Mouse (Mus musculus) midbrain, embryonic 12.5 days (tissue): ENCODE results near the gene Glmp. TPM values are rescaled to one million over a fixed set of nuclear protein-coding genes. Genes with fewer than 3 reads are reported as not detected.
A peak's percentile ranks its signal among the peaks of the same experiment; 100 is the strongest.
"Not testable (repeated sequence)": the region's sequence is repeated elsewhere in the genome, so short reads cannot be mapped to it uniquely, and the experiment has no call there.

Experiments used
- ATAC-seq: fragments of 200-750 bp; cut with Nextera tagmentation; 2 replicates; pipeline ENCODE4 v1.8.0; 2017; ENCODE audit warnings: low read depth, moderate TSS enrichment, moderate library complexity; ENCODE audit not compliant: low FRiP score
- H3K27ac ChIP-seq: fragments of 300-500 bp; sonication (generic); replicated peaks from 2 replicates; pipeline ENCODE4 v1.5.1; 2016; ENCODE audit warnings: mild to moderate bottlenecking
- H3K27me3 ChIP-seq: fragments of 300-500 bp; sonication (generic); 2 replicates; pipeline ENCODE4 v1.6.1; 2016; ENCODE audit warnings: mild to moderate bottlenecking
- H3K36me3 ChIP-seq: fragments of 300-500 bp; sonication (generic); 2 replicates; pipeline ENCODE4 v1.6.1; 2016
- H3K4me1 ChIP-seq: fragments of 300-500 bp; sonication (generic); 2 replicates; pipeline ENCODE4 v1.6.1; 2016
- H3K4me2 ChIP-seq: fragments of 300-500 bp; sonication (generic); replicated peaks from 2 replicates; pipeline ENCODE4 v1.6.1; 2016; ENCODE audit warnings: mild to moderate bottlenecking, moderate library complexity
- H3K4me3 ChIP-seq: fragments of 300-500 bp; sonication (generic); 2 replicates; pipeline ENCODE4 v1.5.1; 2016; ENCODE audit warnings: mild to moderate bottlenecking
- H3K9ac ChIP-seq: fragments of 300-500 bp; sonication (generic); replicated peaks from 2 replicates; pipeline ENCODE4 v1.6.1; 2016; ENCODE audit warnings: mild to moderate bottlenecking, moderate library complexity
- H3K9me3 ChIP-seq: fragments of 300-500 bp; sonication (generic); 2 replicates; pipeline ENCODE4 v1.6.1; 2016; ENCODE audit warnings: mild to moderate bottlenecking
- WGBS: fragments of 180-500 bp; shearing (Covaris S2); methylation state at CpG from one replicate; pipeline ENCODE4 v1.1.7; 2016; 5-methylcytosine and 5-hydroxymethylcytosine counted together
- polyA plus RNA-seq: library from polyadenylated mRNA; unstranded; fragments of >200 nt; fragmentation: Nextera tagmentation; extraction: Ambion mirVana; gene quantifications from 2 replicates; pipeline ENCODE4 v1.2.1, GENCODE M21; 2016

The Glmp gene
- polyA plus RNA-seq, 1 experiment from 2014 or later, result 128 TPM

DNA sequence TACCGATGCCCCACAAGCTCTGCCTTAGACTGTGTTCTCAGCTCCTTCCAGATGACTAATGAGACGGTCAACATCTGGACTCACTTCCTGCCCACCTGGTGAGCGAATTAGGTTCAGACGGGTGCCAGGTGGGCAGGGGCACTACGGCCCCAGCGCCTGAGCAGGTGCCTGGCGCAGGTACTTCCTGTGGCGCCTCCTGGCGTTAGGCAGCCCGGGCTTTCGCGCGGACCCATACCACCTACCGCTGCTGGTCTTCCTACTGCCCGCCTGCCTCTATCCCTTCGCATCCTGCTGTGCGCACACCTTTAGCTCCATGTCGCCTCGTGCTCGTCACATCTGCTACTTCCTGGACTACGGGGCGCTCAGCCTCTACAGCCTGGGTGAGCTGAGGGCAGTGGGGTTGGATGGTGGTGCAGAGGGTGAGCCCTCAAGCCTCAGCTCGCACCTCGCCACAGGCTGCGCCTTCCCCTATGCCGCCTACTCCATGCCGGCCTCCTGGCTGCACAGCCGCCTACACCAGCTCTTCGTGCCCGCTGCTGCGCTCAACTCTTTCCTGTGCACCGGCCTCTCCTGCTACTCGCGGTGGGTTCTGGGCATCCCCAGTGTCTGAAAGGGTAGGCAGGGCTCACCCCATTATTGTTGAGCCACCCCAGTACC lies 41.0 kb downstream of the Glmp start:
- H3K4me1 ChIP-seq, result peaks cover 3% of the 10 kb centered on the region; the same call in 1 of the 2 replicates
- no peak overlapping the region for H3K27ac ChIP-seq
- peaks cover 32% of the 10 kb centered on the region for H3K27me3 ChIP-seq
- WGBS, result 35% methylated on average over 34 of the region's 34 CpGs
- H3K9ac ChIP-seq, result no peak overlapping the region
- H3K4me3 ChIP-seq, result no peak overlapping the region
- peaks cover 8% of the 10 kb centered on the region; the same call in 1 of the 2 replicates for H3K9me3 ChIP-seq
- ATAC-seq, result no peak
- peaks cover 23% of the 10 kb centered on the region for H3K36me3 ChIP-seq
- 0 out of 2 replicates have a peak overlapping the region, but pooled peaks have one; percentile 11 for H3K4me2 ChIP-seq

GRCm38 (mm10) chr3:88366830-88367428 lies 42.1 kb downstream of the Glmp start:
- ATAC-seq, result peak; percentile 85
- Histone ChIP-seq H3K27me3 (peaks cover 32% of the 10 kb centered on the region), H3K4me3 (peak overlapping the region; percentile 21), H3K36me3 (peaks cover 12% of the 10 kb centered on the region), H3K4me2 (peak overlapping the region; percentile 42)
- H3K9ac ChIP-seq, H3K27ac ChIP-seq, H3K9me3 ChIP-seq, H3K4me1 ChIP-seq: not testable (repeated sequence)
- under 1% methylated on average over 18 of the region's 22 CpGs for WGBS

GRCm38 (mm10) chr3:88367517-88367916 lies 42.7 kb downstream of the Glmp start:
- H3K9ac ChIP-seq, H3K36me3 ChIP-seq, H3K9me3 ChIP-seq, H3K4me3 ChIP-seq, H3K4me1 ChIP-seq, H3K27ac ChIP-seq, H3K4me2 ChIP-seq: not testable (repeated sequence)
- ATAC-seq, result peak; percentile 24
- WGBS, result 39% methylated on average over 3 of the region's 7 CpGs
- H3K27me3 ChIP-seq, result peaks cover 32% of the 10 kb centered on the region

GRCm38 (mm10) chr3:88368511-88368910 lies 43.7 kb downstream of the Glmp start:
- H3K27ac ChIP-seq, H3K4me1 ChIP-seq, H3K36me3 ChIP-seq, H3K4me2 ChIP-seq, H3K4me3 ChIP-seq, ATAC-seq, H3K9me3 ChIP-seq, H3K9ac ChIP-seq: not testable (repeated sequence)
- H3K27me3 ChIP-seq, result peaks cover 30% of the 10 kb centered on the region
- 90% methylated on average over 7 of the region's 7 CpGs for WGBS

DNA sequence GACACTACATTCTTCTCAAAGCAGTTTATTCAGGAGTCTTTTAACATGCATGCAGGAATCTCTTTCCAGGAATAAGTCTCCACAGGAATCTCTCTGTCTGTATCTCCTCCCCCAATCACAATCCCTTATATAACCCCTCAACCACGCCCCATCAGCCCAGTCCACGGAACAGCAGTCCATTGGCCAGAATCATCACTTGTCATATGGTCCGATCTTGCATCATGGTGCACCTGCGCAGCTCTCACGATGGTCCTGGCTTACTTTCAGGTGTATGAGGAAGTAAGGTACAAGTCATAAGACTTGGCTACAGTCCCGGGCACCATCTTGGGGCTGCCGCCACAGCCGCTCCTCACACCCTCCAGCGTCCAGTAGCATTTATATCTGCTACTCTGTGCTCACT lies 47.8 kb downstream of the Glmp start, which contains the start of gene Bglap3:
Bglap3 (minus strand) TSS at position 101 of the 400 bp plus-strand sequence.
- H3K4me1 ChIP-seq, H3K9ac ChIP-seq, ATAC-seq, H3K27ac ChIP-seq, H3K36me3 ChIP-seq, H3K4me3 ChIP-seq, H3K9me3 ChIP-seq, H3K4me2 ChIP-seq, H3K27me3 ChIP-seq: not testable (repeated sequence)
- 95% methylated on average over 9 of the region's 9 CpGs for WGBS

GRCm38 (mm10) chr3:88375750-88376626 lies 51.2 kb downstream of the Glmp start:
- H3K36me3 ChIP-seq, H3K9me3 ChIP-seq, H3K4me1 ChIP-seq, H3K9ac ChIP-seq, H3K27me3 ChIP-seq, H3K4me3 ChIP-seq: not testable (repeated sequence)
- H3K27ac ChIP-seq, result 0 out of 2 replicates have a peak overlapping the region, but pooled peaks have one; percentile 4
- H3K4me2 ChIP-seq, result peak overlapping the region; percentile 29
- WGBS, result 9% methylated on average over 19 of the region's 19 CpGs
- ATAC-seq, result peak; percentile 90

GRCm38 (mm10) chr3:88376644-88377043 lies 51.8 kb downstream of the Glmp start:
- H3K27me3 ChIP-seq, H3K9ac ChIP-seq, H3K4me3 ChIP-seq, H3K9me3 ChIP-seq, H3K4me1 ChIP-seq, H3K36me3 ChIP-seq, ATAC-seq: not testable (repeated sequence)
- 31% methylated on average over 7 of the region's 7 CpGs for WGBS
- Histone ChIP-seq H3K27ac (0 out of 2 replicates have a peak overlapping the region, but pooled peaks have one; percentile 4), H3K4me2 (peak overlapping the region; percentile 29; the same call in 1 of the 2 replicates)

DNA sequence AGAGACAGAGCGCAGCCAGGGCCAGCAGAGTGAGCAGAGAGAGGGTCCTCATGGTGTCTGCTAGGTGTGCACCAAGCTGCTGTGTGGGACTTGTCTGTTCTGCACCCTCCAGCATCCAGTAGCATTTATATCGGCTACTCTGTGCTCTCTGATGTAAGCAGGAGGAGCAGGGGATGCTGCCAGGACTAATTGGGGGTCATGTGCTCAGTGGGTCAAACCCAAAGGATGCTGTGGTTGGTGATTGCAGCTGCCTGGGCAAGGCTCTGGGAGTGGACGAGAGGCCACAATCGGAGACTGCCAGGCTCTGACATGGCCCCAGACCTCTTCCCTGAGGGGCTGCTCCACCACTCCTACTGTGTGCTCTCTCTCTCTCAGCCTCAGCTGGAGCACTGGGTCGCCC lies 53.8 kb downstream of the Glmp start, which contains the start of gene Bglap2:
Bglap2 (minus strand) TSS at position 101 of the 400 bp plus-strand sequence.
- H3K27me3 ChIP-seq, H3K9me3 ChIP-seq, H3K9ac ChIP-seq, H3K4me2 ChIP-seq, H3K4me3 ChIP-seq, H3K27ac ChIP-seq, ATAC-seq, H3K36me3 ChIP-seq: not testable (repeated sequence)
- WGBS, result 83% methylated on average over 5 of the region's 5 CpGs
- peaks cover 12% of the 10 kb centered on the region; the same call in 1 of the 2 replicates for H3K4me1 ChIP-seq

Other genes starting within 250 kb of the Glmp start
- gene Ttc24, start 246.7 kb upstream of the Glmp start, polyA plus RNA-seq, result not detected in 2 replicates
- 20.7 and 20.8 TPM in 2 replicates for gene Iqgap3, start 243.1 kb upstream of the Glmp start, polyA plus RNA-seq
- 15.1 and 17.6 TPM in 2 replicates for gene Mef2d, start 182.7 kb upstream of the Glmp start, polyA plus RNA-seq
- gene Rhbg, start 70.3 kb upstream of the Glmp start, polyA plus RNA-seq, result 0.26 TPM in 1 of 2 replicates, not detected in the other
- gene Gm38392, start 37.8 kb upstream of the Glmp start, polyA plus RNA-seq, result not detected in 2 replicates
- 10.9 and 12.8 TPM in 2 replicates for gene Tsacc, start 28.0 kb upstream of the Glmp start, polyA plus RNA-seq
- gene Cct3, start 27.9 kb upstream of the Glmp start, polyA plus RNA-seq, result 606 and 646 TPM in 2 replicates
- 1.9 and 2.3 TPM in 2 replicates for gene Tmem79, start 11.1 kb downstream of the Glmp start, polyA plus RNA-seq
- gene Smg5, start 11.2 kb downstream of the Glmp start, polyA plus RNA-seq, result 94.1 and 101 TPM in 2 replicates
- gene Paqr6, start 39.6 kb downstream of the Glmp start, polyA plus RNA-seq, result 0.82 and 0.89 TPM in 2 replicates
- 0.10 TPM in 1 of 2 replicates, not detected in the other for gene Bglap3, start 47.7 kb downstream of the Glmp start, polyA plus RNA-seq
- gene Bglap2, start 53.7 kb downstream of the Glmp start, polyA plus RNA-seq, result not detected in 2 replicates
- gene Bglap, start 59.4 kb downstream of the Glmp start, polyA plus RNA-seq, result not detected in 2 replicates
- 100.0 and 101 TPM in 2 replicates for gene Pmf1, start 85.3 kb downstream of the Glmp start, polyA plus RNA-seq
- 23.6 and 24.6 TPM in 2 replicates for gene Slc25a44, start 100.1 kb downstream of the Glmp start, polyA plus RNA-seq
- 19.3 and 20.3 TPM in 2 replicates for gene Sema4a, start 136.2 kb downstream of the Glmp start, polyA plus RNA-seq
- gene Lmna, start 184.9 kb downstream of the Glmp start, polyA plus RNA-seq, result 34.3 and 42.8 TPM in 2 replicates
- gene Mex3a, start 207.4 kb downstream of the Glmp start, polyA plus RNA-seq, result 47.8 and 49.9 TPM in 2 replicates
- 0.21 and 0.47 TPM in 2 replicates for gene Rab25, start 223.3 kb downstream of the Glmp start, polyA plus RNA-seq
- gene Lamtor2, start 228.1 kb downstream of the Glmp start, polyA plus RNA-seq, result 137 and 152 TPM in 2 replicates
- 64.7 and 71.2 TPM in 2 replicates for gene Ubqln4, start 228.7 kb downstream of the Glmp start, polyA plus RNA-seq